Mouse (Mus musculus): ENCODE data around the gene Stac3.

- TF ChIP-seq CTCF (IDR thresholded peaks at IDR 0.05; ENCODE audit: borderline replicate concordance, control insufficient read depth, extremely low read depth, insufficient read depth, low read length, poor library complexity) (no peak), POLR2A (IDR thresholded peaks at IDR 0.05; ENCODE audit: control insufficient read depth, extremely low read depth, insufficient read depth, low read length, poor library complexity) (no peak)
Measured at GRCm38 (mm10) chr10:127524646-127525255, 23.3 kb downstream of the Stac3 start.
